9 mouse cellular contexts compared by ENCODE assay signal in genomic region chr11:120616617-120617294, GRCm38 (mm10). TPM values are rescaled to one million over a fixed set of nuclear protein-coding genes. Genes with fewer than 3 reads are reported as not detected.
DNase-seq lines count a peak whose midpoint lies in the region; ATAC-seq lines count a peak whose summit lies in the region.
"Had no signal": no experiment of that assay in that cellular context is flagged by ENCODE, and none has a peak within 500 bp of the region (broad histone marks: within the 10 kb centered on the region; RNA-seq: fewer than 3 reads in every experiment).

No protein-coding gene starts in this region.

- peak overlapping the region; percentile 89 for H3K4me2 ChIP-seq in heart, embryonic 12.5 days
- H3K4me2 ChIP-seq in intestine, embryonic 15.5 days (replicated peaks) = peak overlapping the region; percentile 74
- H3K4me2 ChIP-seq in liver, embryonic 16.5 days (ENCODE audit: low read depth, low read length) = peak overlapping the region; percentile 90

- peak overlapping the region; percentile 87 for H3K9ac ChIP-seq in heart, embryonic 12.5 days
- H3K9ac ChIP-seq in intestine, embryonic 15.5 days = peak overlapping the region; percentile 79
- H3K9ac ChIP-seq in liver, embryonic 16.5 days (ENCODE audit: low read depth, low read length) = peak overlapping the region; percentile 78

- peak overlapping the region; percentile 75; the same call in 1 of the 2 replicates for H3K27ac ChIP-seq in heart, embryonic 12.5 days (ENCODE audit: poor library complexity, severe bottlenecking)
- peak overlapping the region; percentile 83 for H3K27ac ChIP-seq in embryonic facial prominence, embryonic 10.5 days (replicated peaks)
- peak overlapping the region; percentile 87 for H3K27ac ChIP-seq in intestine, embryonic 15.5 days
- peak overlapping the region; percentile 86 for H3K27ac ChIP-seq in liver, embryonic 16.5 days (ENCODE audit: low read length)

- no peaks in the 10 kb centered on the region for H3K27me3 ChIP-seq in heart, embryonic 12.5 days (replicated peaks)
- no peaks in the 10 kb centered on the region for H3K27me3 ChIP-seq in embryonic facial prominence, embryonic 10.5 days (replicated peaks; ENCODE audit: low read depth, poor library complexity, severe bottlenecking)
- no peaks in the 10 kb centered on the region for H3K27me3 ChIP-seq in intestine, embryonic 15.5 days (replicated peaks)
- H3K27me3 ChIP-seq in liver, embryonic 16.5 days (ENCODE audit: control insufficient read depth, insufficient read depth, low read depth, low read length) = no peaks in the 10 kb centered on the region
- H3K27me3 ChIP-seq: Patski had no signal

- H3K9me3 ChIP-seq in heart, embryonic 12.5 days (replicated peaks) = no peaks in the 10 kb centered on the region
- H3K9me3 ChIP-seq in embryonic facial prominence, embryonic 10.5 days = no peaks in the 10 kb centered on the region
- no peaks in the 10 kb centered on the region for H3K9me3 ChIP-seq in intestine, embryonic 15.5 days
- no peaks in the 10 kb centered on the region for H3K9me3 ChIP-seq in liver, embryonic 16.5 days (replicated peaks; ENCODE audit: control insufficient read depth, low read length)

- ATAC-seq in heart, embryonic 12.5 days (ENCODE audit: insufficient number of reproducible peaks, low FRiP score) = no peak
- ATAC-seq in intestine, embryonic 15.5 days = peak; percentile 18
- ATAC-seq in liver, embryonic 16.5 days (ENCODE audit: low read depth) = peak; percentile 15

- H3K4me3 ChIP-seq in heart, embryonic 12.5 days = peak overlapping the region; percentile 84
- peak overlapping the region; percentile 79 for H3K4me3 ChIP-seq in embryonic facial prominence, embryonic 10.5 days
- H3K4me3 ChIP-seq in intestine, embryonic 15.5 days (replicated peaks) = peak overlapping the region; percentile 82
- peak overlapping the region; percentile 88 for H3K4me3 ChIP-seq in liver, embryonic 16.5 days (ENCODE audit: low read depth, low read length)

- H3K4me1 ChIP-seq in heart, embryonic 12.5 days (replicated peaks) = peaks cover 27% of the 10 kb centered on the region
- peaks cover 30% of the 10 kb centered on the region for H3K4me1 ChIP-seq in embryonic facial prominence, embryonic 10.5 days
- peaks cover 11% of the 10 kb centered on the region for H3K4me1 ChIP-seq in intestine, embryonic 15.5 days (replicated peaks)
- H3K4me1 ChIP-seq in liver, embryonic 16.5 days (ENCODE audit: control insufficient read depth, low read depth, low read length) = peaks cover 32% of the 10 kb centered on the region

- WGBS in heart, embryonic 12.5 days = 28% methylated on average over 4 of the region's 4 CpGs
- WGBS in embryonic facial prominence, embryonic 10.5 days = 49% methylated on average over 4 of the region's 4 CpGs
- WGBS in intestine, embryonic 15.5 days = 34% methylated on average over 4 of the region's 4 CpGs
- 32% methylated on average over 4 of the region's 4 CpGs for WGBS in liver, embryonic 16.5 days (ENCODE audit: insufficient replicate concordance)

- peaks cover 70% of the 10 kb centered on the region for H3K36me3 ChIP-seq in heart, embryonic 12.5 days
- peaks cover 80% of the 10 kb centered on the region for H3K36me3 ChIP-seq in embryonic facial prominence, embryonic 10.5 days (replicated peaks)
- H3K36me3 ChIP-seq in intestine, embryonic 15.5 days = peaks cover 37% of the 10 kb centered on the region
- peaks cover 48% of the 10 kb centered on the region for H3K36me3 ChIP-seq in liver, embryonic 16.5 days (ENCODE audit: control insufficient read depth, insufficient read depth)

- no peak for DNase-seq in heart, postnatal 4 days
- no peak for DNase-seq in embryonic facial prominence, embryonic 10.5 days (ENCODE audit: low spot score)
- no peak for DNase-seq in ovary, postnatal 14 days (ENCODE audit: low spot score)
- DNase-seq in frontal cortex, postnatal 10 days (ENCODE audit: low spot score in 2 of 2) = no peak
- DNase-seq in Muller cell, postnatal 12 days (ENCODE audit: inconsistent ontology term) = no peak

RNA-seq across cellular contexts. Expression of gene Pcyt2, which starts 1.0 kb away (rescaled TPM):
- 82.1 and 82.9 TPM in 2 replicates for polyA plus RNA-seq in heart, embryonic 12.5 days (2016; fragmentation: Nextera tagmentation; extraction: Ambion mirVana)
- 10 to 100 TPM; 56.8 to 58.1 TPM for total RNA-seq in heart, postnatal 4 days (2021)
- 142 and 145 TPM in 2 replicates for polyA plus RNA-seq in embryonic facial prominence, embryonic 10.5 days (2016; fragmentation: Nextera tagmentation; extraction: Ambion mirVana)
- polyA plus RNA-seq in intestine, embryonic 15.5 days (2015; fragmentation: Nextera tagmentation; extraction: Ambion mirVana) = 250 and 306 TPM in 2 replicates
- polyA plus RNA-seq in liver, embryonic 16.5 days (2015; fragmentation: Nextera tagmentation; extraction: Ambion mirVana) = 158 and 184 TPM in 2 replicates

RNA-seq across cellular contexts. Expression of gene Sirt7, which starts 8.3 kb away (rescaled TPM):
- 20.1 and 20.4 TPM in 2 replicates for polyA plus RNA-seq in heart, embryonic 12.5 days (2016; fragmentation: Nextera tagmentation; extraction: Ambion mirVana)
- 10 to 100 TPM; 10.2 to 11.7 TPM for total RNA-seq in heart, postnatal 4 days (2021)
- 27.7 and 29.5 TPM in 2 replicates for polyA plus RNA-seq in embryonic facial prominence, embryonic 10.5 days (2016; fragmentation: Nextera tagmentation; extraction: Ambion mirVana)
- 40.1 and 42.2 TPM in 2 replicates for polyA plus RNA-seq in intestine, embryonic 15.5 days (2015; fragmentation: Nextera tagmentation; extraction: Ambion mirVana)
- 27.3 and 28.0 TPM in 2 replicates for polyA plus RNA-seq in liver, embryonic 16.5 days (2015; fragmentation: Nextera tagmentation; extraction: Ambion mirVana)

RNA-seq across cellular contexts. Expression of gene Npb, which starts 8.5 kb away (rescaled TPM):
- polyA plus RNA-seq in heart, embryonic 12.5 days (2016; fragmentation: Nextera tagmentation; extraction: Ambion mirVana) = 13.6 and 20.3 TPM in 2 replicates
- 1 to 10 TPM; 2.4 to 2.5 TPM for total RNA-seq in heart, postnatal 4 days (2021)
- polyA plus RNA-seq in embryonic facial prominence, embryonic 10.5 days (2016; fragmentation: Nextera tagmentation; extraction: Ambion mirVana) = not detected in 2 replicates
- 2.7 and 3.6 TPM in 2 replicates for polyA plus RNA-seq in intestine, embryonic 15.5 days (2015; fragmentation: Nextera tagmentation; extraction: Ambion mirVana)
- polyA plus RNA-seq in liver, embryonic 16.5 days (2015; fragmentation: Nextera tagmentation; extraction: Ambion mirVana) = 16.2 and 16.4 TPM in 2 replicates

RNA-seq across cellular contexts. Expression of gene Mafg, which starts 16.6 kb away (rescaled TPM):
- 27.9 and 31.5 TPM in 2 replicates for polyA plus RNA-seq in heart, embryonic 12.5 days (2016; fragmentation: Nextera tagmentation; extraction: Ambion mirVana)
- total RNA-seq in heart, postnatal 4 days (2021) = 10 to 100 TPM; 23.4 to 25.8 TPM
- polyA plus RNA-seq in embryonic facial prominence, embryonic 10.5 days (2016; fragmentation: Nextera tagmentation; extraction: Ambion mirVana) = 24.2 and 25.1 TPM in 2 replicates
- polyA plus RNA-seq in intestine, embryonic 15.5 days (2015; fragmentation: Nextera tagmentation; extraction: Ambion mirVana) = 26.9 and 28.5 TPM in 2 replicates
- polyA plus RNA-seq in liver, embryonic 16.5 days (2015; fragmentation: Nextera tagmentation; extraction: Ambion mirVana) = 29.4 and 30.9 TPM in 2 replicates

RNA-seq across cellular contexts. Expression of gene Anapc11, which starts 18.5 kb away (rescaled TPM):
- polyA plus RNA-seq in heart, embryonic 12.5 days (2016; fragmentation: Nextera tagmentation; extraction: Ambion mirVana) = 174 and 175 TPM in 2 replicates
- total RNA-seq in heart, postnatal 4 days (2021) = 100 to 1,000 TPM; 117 to 118 TPM
- polyA plus RNA-seq in embryonic facial prominence, embryonic 10.5 days (2016; fragmentation: Nextera tagmentation; extraction: Ambion mirVana) = 192 and 198 TPM in 2 replicates
- polyA plus RNA-seq in intestine, embryonic 15.5 days (2015; fragmentation: Nextera tagmentation; extraction: Ambion mirVana) = 178 and 194 TPM in 2 replicates
- 66.8 and 67.8 TPM in 2 replicates for polyA plus RNA-seq in liver, embryonic 16.5 days (2015; fragmentation: Nextera tagmentation; extraction: Ambion mirVana)
